Mouse (Mus musculus) T-helper 1 cell (primary cell): ENCODE measurements around the gene Irgm2.
"Not testable (repeated sequence)": the region's sequence is repeated elsewhere in the genome, so short reads cannot be mapped to it uniquely, and the experiment has no call there.

ENCODE experiments used
- in situ Hi-C: fragments of 300-600 bp; cut with MboI, MseI; formaldehyde crosslinking; loops from one replicate; pipeline ENCODE4 v1.15.1; 2025; ENCODE audit warnings: high pct_unique_total_duplicates

Irgm2 gene

GRCm38 (mm10) chr11:58213673-58214342 lies 14.4 kb downstream of the Irgm2 start:
- in situ Hi-C loops = loop anchor here (5.0 kb wide), 1 partner anchor 42 kb away; the partner anchor contains the start of gene Mrpl22

GRCm38 (mm10) chr11:58214391-58215048 lies 15.1 kb downstream of the Irgm2 start:
- in situ Hi-C loops = loop anchor here (5.0 kb wide), 1 partner anchor 42 kb away; the partner anchor contains the start of gene Mrpl22

- in situ Hi-C loops = not testable (repeated sequence)
Measured at GRCm38 (mm10) chr11:58215049-58215430, 15.6 kb downstream of the Irgm2 start.

- in situ Hi-C loops = no loop called here
Measured at GRCm38 (mm10) chr11:58215814-58216213, 16.4 kb downstream of the Irgm2 start.

GRCm38 (mm10) chr11:58216823-58217222 lies 17.4 kb downstream of the Irgm2 start:
- in situ Hi-C loops = no loop called here

GRCm38 (mm10) chr11:58223751-58224150 lies 24.3 kb downstream of the Irgm2 start:
- in situ Hi-C loops = no loop called here

- in situ Hi-C loops = no loop called here
Measured at GRCm38 (mm10) chr11:58224313-58224712, 24.9 kb downstream of the Irgm2 start.

GRCm38 (mm10) chr11:58224872-58225271 lies 25.5 kb downstream of the Irgm2 start:
- in situ Hi-C loops = not testable (repeated sequence)

GRCm38 (mm10) chr11:58225655-58226054 lies 26.2 kb downstream of the Irgm2 start:
- in situ Hi-C loops = no loop called here

- in situ Hi-C loops = no loop called here
Measured at GRCm38 (mm10) chr11:58226425-58226824, 27.0 kb downstream of the Irgm2 start.

GRCm38 (mm10) chr11:58228021-58228420 lies 28.6 kb downstream of the Irgm2 start:
- in situ Hi-C loops = not testable (repeated sequence)

- in situ Hi-C loops = no loop called here
Measured at GRCm38 (mm10) chr11:58230396-58230910, 31.0 kb downstream of the Irgm2 start.

- in situ Hi-C loops = no loop called here
Measured at GRCm38 (mm10) chr11:58231156-58231555, 31.7 kb downstream of the Irgm2 start.

GRCm38 (mm10) chr11:58234551-58234950 lies 35.1 kb downstream of the Irgm2 start:
- in situ Hi-C loops = not testable (repeated sequence)

GRCm38 (mm10) chr11:58235152-58235551 lies 35.7 kb downstream of the Irgm2 start:
- in situ Hi-C loops = no loop called here

- in situ Hi-C loops = no loop called here
Measured at GRCm38 (mm10) chr11:58238840-58239791, 39.7 kb downstream of the Irgm2 start.

GRCm38 (mm10) chr11:58247294-58247693 lies 47.9 kb downstream of the Irgm2 start:
- in situ Hi-C loops = no loop called here

- in situ Hi-C loops = no loop called here
Measured at GRCm38 (mm10) chr11:58249203-58249981, 50.0 kb downstream of the Irgm2 start.

- in situ Hi-C loops = no loop called here
Measured at GRCm38 (mm10) chr11:58250550-58250949, 51.1 kb downstream of the Irgm2 start.

- in situ Hi-C loops = no loop called here
Measured at GRCm38 (mm10) chr11:58254411-58254810, 55.0 kb downstream of the Irgm2 start.

GRCm38 (mm10) chr11:58257816-58258215 lies 58.4 kb downstream of the Irgm2 start:
- in situ Hi-C loops = no loop called here
